Mouse (Mus musculus): ENCODE measurements around the gene Chaf1a.

Chaf1a gene

GRCm38 (mm10) chr17:56026881-56027280 lies 13.4 kb upstream of the Chaf1a start:
- no peak for DNase-seq (ENCODE audit: low read depth, low spot score)
- Histone ChIP-seq H3K36me3 (ENCODE audit: control insufficient read depth, insufficient read depth, low read length, poor library complexity, severe bottlenecking) (no peaks in the 10 kb centered on the region; the same call in 1 of the 2 replicates), H3K27me3 (ENCODE audit: control insufficient read depth, insufficient read depth, low read length, poor library complexity, severe bottlenecking) (no peaks in the 10 kb centered on the region)

GRCm38 (mm10) chr17:56027801-56028441 lies 12.3 kb upstream of the Chaf1a start:
- no peak for DNase-seq (ENCODE audit: low read depth, low spot score)
- Histone ChIP-seq H3K36me3 (ENCODE audit: control insufficient read depth, insufficient read depth, low read length, poor library complexity, severe bottlenecking) (no peaks in the 10 kb centered on the region; the same call in 1 of the 2 replicates), H3K27me3 (ENCODE audit: control insufficient read depth, insufficient read depth, low read length, poor library complexity, severe bottlenecking) (no peaks in the 10 kb centered on the region)

- no peak for DNase-seq (ENCODE audit: low read depth, low spot score)
- Histone ChIP-seq H3K36me3 (ENCODE audit: control insufficient read depth, insufficient read depth, low read length, poor library complexity, severe bottlenecking) (no peaks in the 10 kb centered on the region; the same call in 1 of the 2 replicates), H3K27me3 (ENCODE audit: control insufficient read depth, insufficient read depth, low read length, poor library complexity, severe bottlenecking) (no peaks in the 10 kb centered on the region)
Measured at GRCm38 (mm10) chr17:56030238-56030870, 9.9 kb upstream of the Chaf1a start.

- no peak for DNase-seq (ENCODE audit: low read depth, low spot score)
- Histone ChIP-seq H3K27me3 (ENCODE audit: control insufficient read depth, insufficient read depth, low read length, poor library complexity, severe bottlenecking) (no peaks in the 10 kb centered on the region), H3K36me3 (ENCODE audit: control insufficient read depth, insufficient read depth, low read length, poor library complexity, severe bottlenecking) (no peaks in the 10 kb centered on the region; the same call in 1 of the 2 replicates)
Measured at GRCm38 (mm10) chr17:56030919-56031318, 9.3 kb upstream of the Chaf1a start.

- H3K27me3 ChIP-seq (ENCODE audit: control insufficient read depth, insufficient read depth, low read length, poor library complexity, severe bottlenecking) = no peaks in the 10 kb centered on the region
- DNase-seq (ENCODE audit: low read depth, low spot score) = no peak
Measured at GRCm38 (mm10) chr17:56031431-56031830, 8.8 kb upstream of the Chaf1a start.

GRCm38 (mm10) chr17:56032127-56032733 lies 8.0 kb upstream of the Chaf1a start:
- Histone ChIP-seq H3K27me3 (ENCODE audit: control insufficient read depth, insufficient read depth, low read length, poor library complexity, severe bottlenecking) (no peaks in the 10 kb centered on the region), H3K36me3 (ENCODE audit: control insufficient read depth, insufficient read depth, low read length, poor library complexity, severe bottlenecking) (no peaks in the 10 kb centered on the region; the same call in 1 of the 2 replicates)
- DNase-seq (ENCODE audit: low read depth, low spot score) = no peak

More at GRCm38 (mm10) chr17:56031431-56031830, 8.8 kb upstream of the Chaf1a start:
- no peaks in the 10 kb centered on the region; the same call in 1 of the 2 replicates for H3K36me3 ChIP-seq (ENCODE audit: control insufficient read depth, insufficient read depth, low read length, poor library complexity, severe bottlenecking)

GRCm38 (mm10) chr17:56032831-56033230 lies 7.4 kb upstream of the Chaf1a start:
- no peaks in the 10 kb centered on the region for H3K27me3 ChIP-seq (ENCODE audit: control insufficient read depth, insufficient read depth, low read length, poor library complexity, severe bottlenecking)
- DNase-seq (ENCODE audit: low read depth, low spot score) = peak; percentile 86
- H3K36me3 ChIP-seq (ENCODE audit: control insufficient read depth, insufficient read depth, low read length, poor library complexity, severe bottlenecking) = no peaks in the 10 kb centered on the region; the same call in 1 of the 2 replicates

- Histone ChIP-seq H3K27me3 (ENCODE audit: control insufficient read depth, insufficient read depth, low read length, poor library complexity, severe bottlenecking) (no peaks in the 10 kb centered on the region), H3K36me3 (ENCODE audit: control insufficient read depth, insufficient read depth, low read length, poor library complexity, severe bottlenecking) (no peaks in the 10 kb centered on the region; the same call in 1 of the 2 replicates)
- DNase-seq (ENCODE audit: low read depth, low spot score) = no peak
Measured at GRCm38 (mm10) chr17:56034040-56034725, 6.1 kb upstream of the Chaf1a start.

- Histone ChIP-seq H3K36me3 (ENCODE audit: control insufficient read depth, insufficient read depth, low read length, poor library complexity, severe bottlenecking) (no peaks in the 10 kb centered on the region), H3K27me3 (ENCODE audit: control insufficient read depth, insufficient read depth, low read length, poor library complexity, severe bottlenecking) (no peaks in the 10 kb centered on the region)
- DNase-seq (ENCODE audit: low read depth, low spot score) = no peak
Measured at GRCm38 (mm10) chr17:56034726-56035100, 5.5 kb upstream of the Chaf1a start.

- no peak for DNase-seq (ENCODE audit: low read depth, low spot score)
- H3K27me3 ChIP-seq (ENCODE audit: control insufficient read depth, insufficient read depth, low read length, poor library complexity, severe bottlenecking) = no peaks in the 10 kb centered on the region
- no peaks in the 10 kb centered on the region for H3K36me3 ChIP-seq (ENCODE audit: control insufficient read depth, insufficient read depth, low read length, poor library complexity, severe bottlenecking)
Measured at GRCm38 (mm10) chr17:56035216-56035615, 5.0 kb upstream of the Chaf1a start.

GRCm38 (mm10) chr17:56036176-56036900 lies 3.9 kb upstream of the Chaf1a start, which contains the start of gene Sh3gl1:
Gene Sh3gl1, minus strand, starts transcription at chr17:56036635.
- Histone ChIP-seq H3K36me3 (ENCODE audit: control insufficient read depth, insufficient read depth, low read length, poor library complexity, severe bottlenecking) (no peaks in the 10 kb centered on the region), H3K27me3 (ENCODE audit: control insufficient read depth, insufficient read depth, low read length, poor library complexity, severe bottlenecking) (no peaks in the 10 kb centered on the region)
- DNase-seq (ENCODE audit: low read depth, low spot score) = peak; percentile 99

GRCm38 (mm10) chr17:56036901-56037287 lies 3.3 kb upstream of the Chaf1a start:
- Histone ChIP-seq H3K27me3 (ENCODE audit: control insufficient read depth, insufficient read depth, low read length, poor library complexity, severe bottlenecking) (no peaks in the 10 kb centered on the region), H3K36me3 (ENCODE audit: control insufficient read depth, insufficient read depth, low read length, poor library complexity, severe bottlenecking) (no peaks in the 10 kb centered on the region)
- no peak for DNase-seq (ENCODE audit: low read depth, low spot score)

- Histone ChIP-seq H3K36me3 (ENCODE audit: control insufficient read depth, insufficient read depth, low read length, poor library complexity, severe bottlenecking) (no peaks in the 10 kb centered on the region), H3K27me3 (ENCODE audit: control insufficient read depth, insufficient read depth, low read length, poor library complexity, severe bottlenecking) (no peaks in the 10 kb centered on the region)
- no peak for DNase-seq (ENCODE audit: low read depth, low spot score)
Measured at GRCm38 (mm10) chr17:56038583-56039261, 1.5 kb upstream of the Chaf1a start.

GRCm38 (mm10) chr17:56039345-56039744 lies 894 bp upstream of the Chaf1a start:
- H3K36me3 ChIP-seq (ENCODE audit: control insufficient read depth, insufficient read depth, low read length, poor library complexity, severe bottlenecking) = no peaks in the 10 kb centered on the region
- H3K27me3 ChIP-seq (ENCODE audit: control insufficient read depth, insufficient read depth, low read length, poor library complexity, severe bottlenecking) = no peaks in the 10 kb centered on the region
- DNase-seq (ENCODE audit: low read depth, low spot score) = no peak
